In genomic region chr3:146913107-146913506, GRCm38 (mm10) we compare ENCODE assay signal across 14 mouse cellular contexts.
DNase-seq lines count a peak whose midpoint lies in the region; TF ChIP-seq lines count a peak whose summit lies in the region.
"Had no signal": no experiment of that assay in that cellular context is flagged by ENCODE, and none has a peak within 500 bp of the region (broad histone marks: within the 10 kb centered on the region; RNA-seq: fewer than 3 reads in every experiment).

No protein-coding gene starts in this region.

- no peak for TF ChIP-seq CTCF in brain, embryonic 14.5 days (IDR thresholded peaks at IDR 0.05; ENCODE audit: borderline replicate concordance, extremely low read depth, insufficient read depth, insufficient read length)

- DNase-seq in cerebellum, postnatal 10 days: peak; percentile 9 to 10
- no peak for DNase-seq in cerebellum, adult 18-20 months
- DNase-seq in heart, adult 11 months: peak; percentile 61
- no peak for DNase-seq in heart, postnatal 10 days
- peak; percentile 18 for DNase-seq in brain, embryonic 14.5 days (ENCODE audit: low read depth)
- DNase-seq: adrenal gland, adult 8-10 months; adrenal gland, postnatal 14 days; adrenal gland, postnatal 36 days; B cell, adult 2 months; cerebellum, adult 11 months; cerebellum, adult 2 months; cerebellum, adult 9-10 months; cerebellum, postnatal 36 days; forebrain, postnatal 0 days had no signal

- no peak for TF ChIP-seq POLR2A in brain, embryonic 14.5 days (IDR thresholded peaks at IDR 0.05; ENCODE audit: borderline replicate concordance, extremely low read depth, insufficient read depth, insufficient read length, poor library complexity, severe bottlenecking)

- intact Hi-C loops in heart, postnatal 10 days (cut with DNase I): loop anchor here (10.0 kb wide), 1 partner anchor 728 kb away; no protein-coding TSS in a partner anchor

Comparison
In these comparisons a context has a peak if more than half of its experiments do, and no peak if none do; other contexts are left out.
1. DNase-seq: peak in cerebellum, postnatal 10 days (2 of 2), heart, adult 11 months (single experiment) and brain, embryonic 14.5 days (single experiment); none in cerebellum, adult 18-20 months (0 of 2) and heart, postnatal 10 days (0 of 2).